15 mouse cellular contexts compared by ENCODE assay signal in the genomic region with DNA sequence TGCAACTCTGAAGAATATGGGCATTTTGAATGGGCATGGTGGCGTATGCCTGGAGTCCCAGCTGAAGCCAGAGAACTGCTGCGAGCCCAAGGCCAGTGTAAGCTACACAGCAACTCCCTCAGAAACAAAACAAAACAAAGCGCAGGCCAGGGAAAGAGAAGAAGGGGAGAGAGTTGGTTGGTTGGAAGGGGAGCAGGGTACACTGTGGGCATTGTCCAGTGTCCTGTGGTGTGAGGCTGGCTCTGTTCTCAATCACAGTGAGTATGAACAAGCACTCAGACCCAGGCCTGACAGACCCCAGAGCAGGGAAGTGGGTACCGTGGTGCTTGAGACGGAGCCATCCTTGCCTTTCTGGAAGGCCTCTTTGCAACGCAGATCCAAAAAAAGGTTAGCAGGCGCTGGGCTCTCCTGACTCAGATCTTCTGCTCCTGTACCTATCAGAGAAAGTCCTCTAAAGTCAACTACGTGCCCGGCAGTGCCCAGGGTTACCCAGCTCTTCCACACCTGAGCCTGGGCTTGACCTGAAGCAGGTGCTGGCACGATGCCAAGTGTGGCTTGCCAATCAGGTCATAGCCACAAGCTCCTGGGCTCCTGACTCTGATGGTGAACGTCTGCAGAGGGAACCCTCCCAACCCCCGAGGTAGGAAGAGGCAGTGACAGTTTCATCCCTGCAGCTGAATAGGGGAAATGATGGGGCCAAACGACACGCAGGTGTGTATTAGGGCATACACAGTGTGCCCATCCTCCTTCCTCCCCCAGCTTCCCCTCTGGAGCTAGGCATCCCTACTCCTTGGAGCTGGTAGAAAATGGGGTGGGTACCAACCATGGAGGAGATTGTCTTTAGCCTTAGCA. TPM values are rescaled to one million over a fixed set of nuclear protein-coding genes. Genes with fewer than 3 reads are reported as not detected.
A peak's percentile ranks its signal among the peaks of the same experiment; 100 is the strongest.
DNase-seq lines count a peak whose midpoint lies in the region; ATAC-seq and TF ChIP-seq lines count a peak whose summit lies in the region.
"Had no signal": no experiment of that assay in that cellular context is flagged by ENCODE, and none has a peak within 500 bp of the region (broad histone marks: within the 10 kb centered on the region; RNA-seq: fewer than 3 reads in every experiment).

No protein-coding gene starts in this region.

- peaks cover 6% of the 10 kb centered on the region for H3K4me1 ChIP-seq in kidney, adult 2 months (ENCODE audit: control insufficient read depth, insufficient read depth, low read length)
- peaks cover 22% of the 10 kb centered on the region for H3K4me1 ChIP-seq in kidney, embryonic 16.5 days (ENCODE audit: insufficient read depth, low read length)
- H3K4me1 ChIP-seq in stomach, embryonic 16.5 days (ENCODE audit: control insufficient read depth, insufficient read depth, low read length): peaks cover 31% of the 10 kb centered on the region

- H3K36me3 ChIP-seq in kidney, adult 2 months (ENCODE audit: control insufficient read depth, insufficient read depth, low read length): no peaks in the 10 kb centered on the region
- no peaks in the 10 kb centered on the region for H3K36me3 ChIP-seq in kidney, embryonic 16.5 days (ENCODE audit: insufficient read depth, low read length)
- no peaks in the 10 kb centered on the region for H3K36me3 ChIP-seq in stomach, embryonic 16.5 days (ENCODE audit: control insufficient read depth, insufficient read depth, low read length)
- H3K36me3 ChIP-seq: embryonic facial prominence, embryonic 10.5 days; heart, embryonic 15.5 days; liver, embryonic 13.5 days; neural tube, embryonic 15.5 days had no signal

- H3K27me3 ChIP-seq in kidney, adult 2 months (replicated peaks; ENCODE audit: control insufficient read depth, insufficient read depth, low read length): no peaks in the 10 kb centered on the region
- no peaks in the 10 kb centered on the region for H3K27me3 ChIP-seq in kidney, embryonic 16.5 days (ENCODE audit: insufficient read depth, low read length)
- no peaks in the 10 kb centered on the region for H3K27me3 ChIP-seq in stomach, embryonic 16.5 days (ENCODE audit: control insufficient read depth, insufficient read depth, low read length)
- H3K27me3 ChIP-seq: CH12.LX; liver, embryonic 13.5 days; neural tube, embryonic 15.5 days had no signal

- 81% methylated on average over 14 of the region's 14 CpGs for WGBS in kidney, adult 2 months
- 81% methylated on average over 14 of the region's 14 CpGs for WGBS in kidney, embryonic 16.5 days
- WGBS in stomach, embryonic 16.5 days: 79% methylated on average over 14 of the region's 14 CpGs

- no peak overlapping the region for H3K9ac ChIP-seq in kidney, embryonic 16.5 days (replicated peaks; ENCODE audit: low read length)
- no peak overlapping the region for H3K9ac ChIP-seq in stomach, embryonic 16.5 days (ENCODE audit: low read length)
- H3K9ac ChIP-seq: heart, embryonic 15.5 days; hindbrain, embryonic 14.5 days; liver, embryonic 13.5 days; neural tube, embryonic 15.5 days had no signal

- TF ChIP-seq POLR2A in kidney, adult 2 months (IDR thresholded peaks at IDR 0.05; ENCODE audit: low read depth, low read length): no peak

- TF ChIP-seq CTCF in kidney, adult 2 months (conservative IDR thresholded peaks at IDR 0.05; ENCODE audit: insufficient read depth, insufficient read length, low read depth, low read length): no peak

- DNase-seq in kidney, adult 2 months: peak; percentile 41
- peak; percentile 38 for DNase-seq in lung, postnatal 25 days (ENCODE audit: low spot score)
- DNase-seq in lung, postnatal 10 days: no peak
- peak; percentile 76 to 82 for DNase-seq in cerebellum, postnatal 10 days
- DNase-seq: gastrocnemius, postnatal 25 days; liver, embryonic 13.5 days had no signal

- no peaks in the 10 kb centered on the region for H3K9me3 ChIP-seq in kidney, embryonic 16.5 days (ENCODE audit: low read length)
- H3K9me3 ChIP-seq in stomach, embryonic 16.5 days (replicated peaks; ENCODE audit: control insufficient read depth, low read length): no peaks in the 10 kb centered on the region
- H3K9me3 ChIP-seq: embryonic facial prominence, embryonic 10.5 days; heart, embryonic 15.5 days; liver, embryonic 13.5 days; neural tube, embryonic 15.5 days had no signal

- H3K4me2 ChIP-seq in kidney, embryonic 16.5 days (replicated peaks; ENCODE audit: low read depth, low read length): no peak overlapping the region
- H3K4me2 ChIP-seq in stomach, embryonic 16.5 days (ENCODE audit: low read depth, low read length): no peak overlapping the region
- H3K4me2 ChIP-seq: heart, embryonic 15.5 days; hindbrain, embryonic 14.5 days; liver, embryonic 13.5 days; neural tube, embryonic 15.5 days had no signal

- H3K27ac ChIP-seq in kidney, adult 2 months (ENCODE audit: insufficient read depth, low read depth, low read length): no peak overlapping the region
- H3K27ac ChIP-seq in kidney, embryonic 16.5 days (ENCODE audit: low read length): no peak overlapping the region
- H3K27ac ChIP-seq in stomach, embryonic 16.5 days (ENCODE audit: low read length): 0 out of 2 replicates have a peak overlapping the region, but pooled peaks have one; percentile 4
- H3K27ac ChIP-seq: embryonic facial prominence, embryonic 10.5 days; heart, embryonic 15.5 days; hindbrain, embryonic 14.5 days; liver, embryonic 13.5 days; neural tube, embryonic 15.5 days had no signal

- ATAC-seq in kidney, embryonic 16.5 days (ENCODE audit: low FRiP score, low TSS enrichment): no peak
- no peak for ATAC-seq in stomach, embryonic 16.5 days (ENCODE audit: insufficient read depth, low FRiP score)
- ATAC-seq in CD4-positive, CD25-positive, alpha-beta regulatory T cell, adult 4 months: no peak

- H3K4me3 ChIP-seq in kidney, adult 2 months (ENCODE audit: insufficient read depth, low read depth, low read length): no peak overlapping the region
- H3K4me3 ChIP-seq in kidney, embryonic 16.5 days (ENCODE audit: low read length): no peak overlapping the region
- H3K4me3 ChIP-seq in stomach, embryonic 16.5 days (replicated peaks; ENCODE audit: low read length): no peak overlapping the region
- H3K4me3 ChIP-seq: embryonic facial prominence, embryonic 10.5 days; heart, embryonic 15.5 days; liver, embryonic 13.5 days; megakaryocyte, embryonic 14.5 days; neural tube, embryonic 15.5 days had no signal

RNA-seq across cellular contexts. Expression of gene Sipa1l3, which starts 59.3 kb away (rescaled TPM):
- 44.6 and 51.0 TPM in 2 replicates for polyA plus RNA-seq in kidney, adult 2 months (2012; rRNA removed)
- 15.3 and 15.8 TPM in 2 replicates for polyA plus RNA-seq in kidney, embryonic 16.5 days (2015; fragmentation: Nextera tagmentation; extraction: Ambion mirVana)
- 18.4 and 22.2 TPM in 2 replicates for polyA plus RNA-seq in stomach, embryonic 16.5 days (2015; fragmentation: Nextera tagmentation; extraction: Ambion mirVana)
- polyA plus RNA-seq in CD4-positive, CD25-positive, alpha-beta regulatory T cell, adult 4 months (2017; shearing (Covaris generic)): 1 to 10 TPM; 4.3 to 5.6 TPM
